Mouse (Mus musculus) neural tube, embryonic 15.5 days (tissue): ENCODE data around the gene Fxr2. TPM values are rescaled to one million over a fixed set of nuclear protein-coding genes. Genes with fewer than 3 reads are reported as not detected.
"Not testable (repeated sequence)": the region's sequence is repeated elsewhere in the genome, so short reads cannot be mapped to it uniquely, and the experiment has no call there.

Experiments used
- ATAC-seq: fragments of 200-750 bp; cut with Nextera tagmentation; 2 replicates; pipeline ENCODE4 v1.8.0; 2017; ENCODE audit warnings: mild to moderate bottlenecking, moderate TSS enrichment, moderate library complexity; ENCODE audit not compliant: low FRiP score
- H3K27ac ChIP-seq: fragments of 300-500 bp; sonication (generic); replicated peaks from 2 replicates; pipeline ENCODE4 v1.5.1; 2015; ENCODE audit warnings: mild to moderate bottlenecking, inconsistent platforms
- H3K27me3 ChIP-seq: fragments of 300-500 bp; sonication (generic); replicated peaks from 2 replicates; pipeline ENCODE4 v1.6.1; 2015; ENCODE audit warnings: inconsistent platforms
- H3K36me3 ChIP-seq: fragments of 300-500 bp; sonication (generic); 2 replicates; pipeline ENCODE4 v1.6.1; 2015; ENCODE audit warnings: inconsistent platforms
- H3K4me1 ChIP-seq: fragments of 300-500 bp; sonication (generic); 2 replicates; pipeline ENCODE4 v1.6.1; 2015; ENCODE audit warnings: inconsistent platforms
- H3K4me2 ChIP-seq: fragments of 300-500 bp; sonication (generic); 2 replicates; pipeline ENCODE4 v1.6.1; 2015; ENCODE audit warnings: inconsistent platforms, mild to moderate bottlenecking, moderate library complexity
- H3K4me3 ChIP-seq: fragments of 300-500 bp; sonication (generic); replicated peaks from 2 replicates; pipeline ENCODE4 v1.5.1; 2015; ENCODE audit warnings: mild to moderate bottlenecking, inconsistent platforms
- H3K9ac ChIP-seq: fragments of 300-500 bp; sonication (generic); replicated peaks from 2 replicates; pipeline ENCODE4 v1.6.1; 2015; ENCODE audit warnings: mild to moderate bottlenecking, inconsistent platforms
- H3K9me3 ChIP-seq: fragments of 300-500 bp; sonication (generic); replicated peaks from 2 replicates; pipeline ENCODE4 v1.6.1; 2016; ENCODE audit warnings: inconsistent platforms
- WGBS: fragments of 180-500 bp; shearing (Covaris S2); methylation state at CpG from one replicate; pipeline ENCODE4 v1.1.7; 2015; ENCODE audit warnings: mixed read lengths; 5-methylcytosine and 5-hydroxymethylcytosine counted together
- polyA plus RNA-seq: library from polyadenylated mRNA; unstranded; fragments of >200 nt; fragmentation: Nextera tagmentation; extraction: Ambion mirVana; gene quantifications from 2 replicates; pipeline ENCODE4 v1.2.1, GENCODE M21; 2015

The Fxr2 gene
- polyA plus RNA-seq, 1 experiment from 2014 or later: 38.7 TPM

DNA sequence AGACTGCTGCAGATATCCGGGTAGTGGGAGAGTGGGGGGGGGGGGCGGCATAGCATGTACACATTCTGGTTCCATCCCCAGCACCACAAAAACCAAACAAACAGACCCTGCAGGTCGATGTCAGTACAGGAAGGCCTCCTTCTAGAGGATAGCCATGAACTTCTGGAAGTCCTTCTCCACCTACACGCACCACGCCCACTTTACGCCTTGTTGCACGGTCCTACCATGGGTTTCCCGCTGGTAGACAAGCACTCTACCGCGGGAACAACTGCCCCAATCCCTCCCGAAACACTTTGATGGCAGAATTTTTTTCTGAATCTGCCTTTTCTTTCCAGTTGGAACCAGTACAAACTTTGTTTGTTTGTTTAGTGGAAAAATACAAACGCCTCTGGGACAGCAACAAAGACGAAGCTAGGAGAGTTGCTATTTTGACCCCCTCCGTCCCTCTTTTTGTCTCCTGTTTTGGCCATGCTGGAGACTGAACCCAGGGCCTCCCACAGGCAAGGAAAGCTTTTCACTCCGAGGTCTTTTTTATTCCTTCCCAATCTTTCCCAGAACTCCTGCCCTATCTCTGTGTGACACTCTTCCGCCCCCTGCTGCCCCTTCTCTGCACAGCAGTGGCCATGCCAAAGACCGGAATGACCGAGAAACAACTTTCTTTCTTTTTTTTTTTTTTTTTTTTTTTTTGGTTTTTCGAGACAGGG lies 19.1 kb upstream of the Fxr2 start:
- Histone ChIP-seq H3K9ac (0 out of 2 replicates have a peak overlapping the region, but pooled peaks have one; percentile 20), H3K9me3 (no peaks in the 10 kb centered on the region), H3K27me3 (0 out of 2 replicates have a peak, but pooled peaks cover 4% of the 10 kb centered on the region), H3K4me1 (peaks cover 5% of the 10 kb centered on the region), H3K4me2 (peak overlapping the region; percentile 36), H3K27ac (peak overlapping the region; percentile 60; the same call in 1 of the 2 replicates), H3K36me3 (no peaks in the 10 kb centered on the region), H3K4me3 (peak overlapping the region; percentile 8; the same call in 1 of the 2 replicates)
- no peak for ATAC-seq
- whole genome bisulfite sequencing: 11% methylated on average over 19 of the region's 19 CpGs

- not testable (repeated sequence) for H3K9me3 ChIP-seq, H3K4me1 ChIP-seq, H3K27me3 ChIP-seq, ATAC-seq, H3K9ac ChIP-seq, H3K36me3 ChIP-seq, H3K27ac ChIP-seq, H3K4me3 ChIP-seq
- WGBS: 55% methylated on average over 11 of the region's 11 CpGs
- peak overlapping the region; percentile 36; the same call in 1 of the 2 replicates for H3K4me2 ChIP-seq
These were observed 18.6 kb upstream of the Fxr2 start for GRCm38 (mm10) chr11:69614257-69614588.

- H3K4me3 ChIP-seq: no peak overlapping the region
- no peak overlapping the region for H3K9ac ChIP-seq
- no peaks in the 10 kb centered on the region for H3K9me3 ChIP-seq
- H3K36me3 ChIP-seq: no peaks in the 10 kb centered on the region
- H3K4me1 ChIP-seq: peaks cover 10% of the 10 kb centered on the region
- H3K4me2 ChIP-seq: no peak overlapping the region
- 0 out of 2 replicates have a peak, but pooled peaks cover 4% of the 10 kb centered on the region for H3K27me3 ChIP-seq
- no peak for ATAC-seq
- H3K27ac ChIP-seq: no peak overlapping the region
- WGBS: 50% methylated on average over 10 of the region's 10 CpGs
These were observed 16.0 kb upstream of the Fxr2 start for GRCm38 (mm10) chr11:69616781-69617180.

DNA sequence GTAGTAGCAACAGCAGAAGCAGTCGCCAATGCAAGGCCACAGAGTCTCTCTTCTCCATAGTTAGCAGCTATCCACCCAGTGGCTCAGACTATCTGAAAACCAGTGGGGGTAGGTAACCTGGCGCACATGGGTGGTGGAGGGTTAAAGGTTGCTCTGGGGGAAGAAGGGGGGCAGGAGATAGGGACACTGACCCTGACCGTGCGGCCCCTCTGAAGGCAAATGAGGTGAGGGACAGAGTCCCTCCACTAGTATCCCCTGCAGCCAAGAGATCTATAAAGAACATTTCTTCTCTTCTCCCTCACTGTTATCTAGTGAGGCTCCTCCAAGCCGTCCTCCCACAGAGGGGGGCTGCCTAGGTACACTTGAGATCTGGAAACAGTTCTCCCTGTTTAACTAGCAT lies 15.0 kb upstream of the Fxr2 start, which contains the start of gene Shbg:
TSS of gene Shbg (minus strand) at position 101 of the 400 bp plus-strand sequence.
- Histone ChIP-seq H3K9me3 (no peaks in the 10 kb centered on the region), H3K27me3 (0 out of 2 replicates have a peak, but pooled peaks cover 4% of the 10 kb centered on the region), H3K4me1 (peaks cover 16% of the 10 kb centered on the region), H3K9ac (no peak within 1 kb of the TSS), H3K27ac (no peak within 1 kb of the TSS), H3K4me2 (no peak within 1 kb of the TSS), H3K4me3 (no peak within 1 kb of the TSS), H3K36me3 (no peaks in the 10 kb centered on the region)
- no peak for ATAC-seq
- WGBS: 74% methylated on average over 5 of the region's 5 CpGs

GRCm38 (mm10) chr11:69620394-69621081 lies 12.3 kb upstream of the Fxr2 start:
- Histone ChIP-seq H3K9ac (no peak overlapping the region), H3K4me3 (no peak overlapping the region), H3K9me3 (no peaks in the 10 kb centered on the region), H3K36me3 (no peaks in the 10 kb centered on the region), H3K27me3 (no peaks in the 10 kb centered on the region), H3K4me1 (peaks cover 20% of the 10 kb centered on the region), H3K4me2 (no peak overlapping the region), H3K27ac (no peak overlapping the region)
- no peak for ATAC-seq
- WGBS: 88% methylated on average over 7 of the region's 7 CpGs

- peak; percentile 92 for ATAC-seq
- under 1% methylated on average over 20 of the region's 20 CpGs for WGBS
- no peaks in the 10 kb centered on the region for H3K9me3 ChIP-seq
- peak within 1 kb of the TSS; percentile 86 for H3K27ac ChIP-seq
- peak within 1 kb of the TSS; percentile 56 for H3K4me3 ChIP-seq
- H3K27me3 ChIP-seq: no peaks in the 10 kb centered on the region
- H3K4me1 ChIP-seq: peaks cover 20% of the 10 kb centered on the region
- no peaks in the 10 kb centered on the region for H3K36me3 ChIP-seq
- peak within 1 kb of the TSS; percentile 63 for H3K9ac ChIP-seq
- peak within 1 kb of the TSS; percentile 82 for H3K4me2 ChIP-seq
These were observed 11.1 kb upstream of the Fxr2 start, which contains the start of gene Sat2 for GRCm38 (mm10) chr11:69621571-69622268. Gene Sat2, plus strand, starts transcription at chr11:69622024.

GRCm38 (mm10) chr11:69622406-69622805 lies 10.4 kb upstream of the Fxr2 start:
- Histone ChIP-seq H3K36me3 (no peaks in the 10 kb centered on the region), H3K27me3 (no peaks in the 10 kb centered on the region), H3K9me3 (no peaks in the 10 kb centered on the region), H3K9ac (peak overlapping the region; percentile 63), H3K4me2 (peak overlapping the region; percentile 82), H3K27ac (peak overlapping the region; percentile 86), H3K4me3 (peak overlapping the region; percentile 56), H3K4me1 (peaks cover 20% of the 10 kb centered on the region)
- no peak; the same call in 1 of the 2 replicates for ATAC-seq
- 27% methylated on average over 6 of the region's 6 CpGs for WGBS

DNA sequence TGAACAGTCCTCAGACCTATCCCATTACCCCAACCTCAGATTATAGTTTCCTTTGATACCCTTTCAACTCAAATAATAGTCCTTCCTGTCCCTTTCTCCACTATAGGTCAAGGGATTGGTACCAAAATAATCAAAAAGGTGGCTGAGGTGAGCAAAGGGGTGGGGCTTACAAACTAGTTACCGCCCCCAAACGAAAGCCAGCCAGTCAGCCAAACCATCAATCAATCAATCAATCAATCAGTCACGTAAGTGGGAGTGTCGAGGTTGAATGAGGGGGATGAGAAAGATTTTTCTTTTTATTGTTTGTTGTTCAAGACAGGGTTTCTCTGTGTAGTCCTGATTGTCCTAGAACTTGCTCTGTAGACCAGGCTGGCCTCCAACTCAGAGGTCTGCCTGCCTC lies 9.8 kb upstream of the Fxr2 start:
- Histone ChIP-seq H3K4me3 (peak overlapping the region; percentile 56), H3K27ac (no peak overlapping the region)

DNA sequence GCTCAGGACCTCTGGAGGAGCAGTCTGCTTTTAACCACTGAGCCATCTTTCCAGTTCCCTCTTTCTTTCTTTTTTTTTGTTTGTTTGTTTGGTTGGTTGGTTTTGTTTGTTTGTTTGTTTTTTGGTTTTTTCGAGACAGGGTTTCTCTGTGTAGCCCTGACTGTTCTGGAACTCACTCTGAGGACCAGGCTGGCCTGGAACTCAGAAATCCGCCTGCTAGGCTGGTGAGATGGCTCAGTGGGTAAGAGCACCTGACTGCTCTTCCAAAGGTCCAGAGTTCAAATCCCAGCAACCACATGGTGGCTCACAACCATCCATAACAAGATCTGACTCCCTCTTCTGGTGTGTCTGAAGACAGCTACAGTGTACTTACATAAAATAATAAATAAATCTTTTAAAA lies 8.5 kb upstream of the Fxr2 start:
- H3K9ac ChIP-seq, H3K27ac ChIP-seq, H3K36me3 ChIP-seq, H3K9me3 ChIP-seq, H3K4me3 ChIP-seq, H3K27me3 ChIP-seq, ATAC-seq, H3K4me2 ChIP-seq: not testable (repeated sequence)
- WGBS: 93% methylated on average over 2 of the region's 2 CpGs
- peaks cover 22% of the 10 kb centered on the region for H3K4me1 ChIP-seq

More for the DNA sequence above, 9.8 kb upstream of the Fxr2 start:
- Histone ChIP-seq H3K9ac (peak overlapping the region; percentile 63), H3K9me3 (no peaks in the 10 kb centered on the region), H3K36me3 (no peaks in the 10 kb centered on the region), H3K4me1 (peaks cover 20% of the 10 kb centered on the region), H3K27me3 (no peaks in the 10 kb centered on the region), H3K4me2 (peak overlapping the region; percentile 82)
- no peak for ATAC-seq
- WGBS: 57% methylated on average over 4 of the region's 4 CpGs

- 36% methylated on average over 6 of the region's 6 CpGs for WGBS
- no peaks in the 10 kb centered on the region for H3K36me3 ChIP-seq
These were observed 4.5 kb upstream of the Fxr2 start for GRCm38 (mm10) chr11:69628286-69628685.

DNA sequence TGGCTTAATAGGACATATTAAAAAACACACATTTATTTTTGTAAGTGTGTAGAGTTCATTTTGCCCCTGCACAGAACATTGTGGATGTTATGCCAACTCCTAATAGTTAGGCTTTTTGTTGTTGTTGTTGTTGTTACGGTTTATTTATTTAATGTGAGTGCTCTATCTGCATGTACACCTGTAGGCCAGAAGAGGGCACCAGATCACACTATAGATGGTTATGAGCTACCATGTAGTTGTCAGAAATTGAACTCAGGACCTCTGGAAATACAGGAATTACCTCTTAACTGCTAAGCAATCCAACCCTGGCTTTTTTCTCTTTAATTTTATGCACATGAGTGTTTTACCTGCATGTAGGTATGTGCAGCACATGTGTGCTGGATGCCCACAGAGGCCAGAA lies 3.0 kb upstream of the Fxr2 start:
- H3K4me1 ChIP-seq: peaks cover 15% of the 10 kb centered on the region
- no peak overlapping the region for H3K9ac ChIP-seq
- 71% methylated on average over 1 of the region's 1 CpGs for WGBS
- no peak overlapping the region for H3K4me3 ChIP-seq
- ATAC-seq: no peak
- H3K4me2 ChIP-seq: no peak overlapping the region
- H3K27ac ChIP-seq: no peak overlapping the region
- H3K36me3 ChIP-seq: no peaks in the 10 kb centered on the region
- H3K27me3 ChIP-seq: no peaks in the 10 kb centered on the region
- no peaks in the 10 kb centered on the region for H3K9me3 ChIP-seq

More at GRCm38 (mm10) chr11:69628286-69628685, 4.5 kb upstream of the Fxr2 start:
- H3K27ac ChIP-seq: no peak overlapping the region
- H3K4me1 ChIP-seq: peaks cover 6% of the 10 kb centered on the region
- H3K4me2 ChIP-seq: no peak overlapping the region
- H3K4me3 ChIP-seq: no peak overlapping the region
- no peak overlapping the region for H3K9ac ChIP-seq
- H3K27me3 ChIP-seq: no peaks in the 10 kb centered on the region
- H3K9me3 ChIP-seq: no peaks in the 10 kb centered on the region
- ATAC-seq: no peak
